Mouse (Mus musculus) hindlimb bud, embryonic 11.5 days (tissue): ENCODE results near the gene Herc1.
A peak's percentile ranks its signal among the peaks of the same experiment; 100 is the strongest.

Source experiments
- DNase-seq: peaks from one replicate; pipeline ENCODE4 v3.0.0-alpha.2; 2012; ENCODE audit warnings: low read depth, low spot score; ENCODE audit errors: extremely low spot score

Herc1 gene

DNA sequence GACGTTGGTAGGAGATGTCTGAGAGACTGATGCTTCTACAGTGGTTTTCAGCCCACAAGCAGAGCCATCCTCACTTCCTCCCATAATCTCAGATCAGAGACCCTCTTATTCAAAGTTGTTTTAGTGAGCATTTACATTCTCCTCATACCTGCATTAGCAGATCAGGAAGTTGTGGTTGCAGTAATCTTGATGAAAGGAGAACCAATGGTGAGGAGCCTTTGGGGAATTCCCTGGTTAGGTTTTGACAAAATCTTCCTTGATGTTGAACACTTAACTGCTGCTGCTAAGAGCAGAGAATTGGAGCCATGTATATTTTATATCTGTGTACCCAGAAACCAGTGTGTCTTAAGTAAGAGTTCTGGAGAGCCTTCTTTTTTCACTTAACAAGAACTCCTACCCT is 142.1 kb downstream of the Herc1 start:
- no peak for DNase-seq

DNA sequence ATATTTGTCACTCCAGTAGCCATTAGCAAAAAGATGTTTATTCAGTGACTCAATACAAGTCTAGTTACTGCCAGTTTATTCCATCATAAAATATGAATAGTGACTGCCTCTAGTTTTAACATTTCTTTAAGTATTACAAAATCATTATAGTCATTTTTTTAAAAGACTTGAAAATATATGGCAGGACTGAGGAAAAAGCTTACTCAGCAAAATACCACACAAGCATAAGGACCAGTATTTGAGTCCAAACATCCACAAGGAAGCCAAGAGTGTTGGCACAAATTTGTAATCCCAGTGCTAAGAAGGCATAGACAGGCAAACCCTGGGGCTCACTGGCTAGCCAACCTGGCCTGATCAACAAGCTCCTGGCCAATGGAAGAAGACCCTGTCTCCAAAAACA is 143.7 kb downstream of the Herc1 start:
- DNase-seq, result no peak

DNA sequence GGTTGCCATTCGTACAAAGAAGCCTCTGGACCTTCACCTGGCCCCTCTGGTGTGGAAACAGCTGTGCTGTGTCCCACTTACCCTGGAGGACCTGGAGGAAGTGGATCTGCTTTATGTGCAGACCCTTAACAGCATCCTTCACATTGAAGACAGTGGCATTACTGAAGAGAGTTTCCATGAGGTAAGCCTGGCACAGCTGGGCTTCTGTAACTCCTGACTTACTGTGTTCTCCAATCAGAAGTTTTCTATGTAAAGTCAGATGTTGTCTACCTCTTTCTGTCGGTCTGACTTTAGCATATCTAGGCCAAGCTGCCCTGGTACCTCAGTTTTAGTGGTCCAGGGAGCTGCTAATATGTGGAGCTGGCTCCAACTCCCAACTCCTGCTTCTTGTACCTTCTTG is 151.0 kb downstream of the Herc1 start:
- no peak for DNase-seq

DNA sequence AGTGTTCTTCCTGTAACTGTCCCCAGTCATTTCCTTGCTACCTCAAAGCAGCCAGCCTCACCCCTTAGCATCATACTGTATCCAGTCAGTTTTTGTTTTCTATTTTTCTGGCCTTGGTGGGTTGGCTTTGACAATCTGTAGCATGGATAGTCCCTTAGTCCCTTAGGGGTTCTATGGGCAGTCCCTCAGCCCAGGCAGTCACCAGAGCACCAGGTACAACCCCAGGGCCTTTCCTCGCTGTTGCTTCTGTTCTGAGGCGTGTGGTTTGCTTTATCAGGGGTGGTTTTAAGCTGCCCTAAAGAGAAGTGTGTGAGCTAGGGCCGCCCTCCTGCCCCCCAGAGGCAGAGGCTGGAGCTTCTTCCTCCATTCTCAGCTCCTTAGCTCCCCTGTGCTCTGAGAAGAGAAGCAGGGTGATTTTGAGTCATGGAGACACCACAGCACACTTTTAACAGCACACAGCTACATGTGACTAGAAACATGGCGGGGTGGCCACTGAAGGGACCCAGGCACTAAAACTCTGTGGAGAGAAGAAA is 153.7 kb downstream of the Herc1 start:
- DNase-seq, result no peak

DNA sequence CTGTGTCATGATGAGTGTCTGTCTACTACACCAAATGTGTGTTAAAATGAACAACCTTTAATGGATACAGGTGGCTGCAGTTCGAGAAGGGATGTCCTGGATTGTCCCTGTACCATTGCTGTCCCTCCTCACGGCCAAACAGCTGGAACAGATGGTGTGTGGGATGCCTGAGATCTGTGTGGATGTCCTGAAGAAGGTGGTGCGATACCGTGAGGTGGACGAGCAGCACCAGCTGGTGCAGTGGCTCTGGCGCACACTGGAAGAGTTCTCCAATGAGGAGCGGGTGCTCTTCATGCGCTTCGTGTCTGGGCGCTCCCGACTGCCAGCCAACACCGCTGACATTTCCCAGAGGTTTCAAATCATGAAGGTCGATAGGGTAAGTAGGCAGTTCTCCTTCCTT is 154.3 kb downstream of the Herc1 start:
- DNase-seq, result no peak

DNA sequence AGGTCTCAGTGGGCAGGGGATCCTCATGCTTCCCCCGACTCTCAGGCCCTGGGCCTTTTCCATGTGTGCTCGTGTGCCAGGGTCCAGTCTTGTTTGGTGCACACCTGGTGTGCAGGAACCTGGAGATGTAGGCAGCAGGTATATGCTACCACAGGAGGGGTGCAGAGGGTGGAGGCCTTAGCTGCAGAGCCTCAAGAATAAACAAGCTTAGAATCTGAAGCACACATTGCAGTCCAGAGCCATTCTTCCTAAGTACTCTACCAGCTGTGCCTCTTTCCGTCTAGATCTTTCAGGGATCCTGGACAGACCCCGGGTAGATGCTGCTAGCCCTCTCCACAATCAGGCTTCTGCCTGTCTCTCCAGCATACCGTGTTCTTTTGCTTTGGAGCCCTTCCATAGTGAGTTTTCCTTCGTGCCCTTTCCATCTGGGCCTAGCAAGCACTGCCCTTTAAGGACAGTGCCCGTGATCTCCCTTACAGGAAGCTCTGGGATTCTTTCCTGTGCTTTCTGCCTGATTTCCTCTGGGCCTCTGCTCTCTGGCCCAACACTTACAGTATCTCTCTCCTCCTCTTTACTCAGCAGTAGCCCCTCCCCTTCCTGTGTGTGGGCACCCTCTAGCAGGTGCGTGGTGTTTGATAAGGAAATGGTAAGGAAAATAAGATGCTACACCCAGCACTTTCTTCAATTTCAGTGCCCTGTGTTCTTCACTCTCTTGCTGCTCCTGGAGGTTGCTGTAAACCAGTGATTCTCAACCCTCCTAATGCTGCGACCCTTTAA is 155.1 kb downstream of the Herc1 start:
- no peak for DNase-seq

DNA sequence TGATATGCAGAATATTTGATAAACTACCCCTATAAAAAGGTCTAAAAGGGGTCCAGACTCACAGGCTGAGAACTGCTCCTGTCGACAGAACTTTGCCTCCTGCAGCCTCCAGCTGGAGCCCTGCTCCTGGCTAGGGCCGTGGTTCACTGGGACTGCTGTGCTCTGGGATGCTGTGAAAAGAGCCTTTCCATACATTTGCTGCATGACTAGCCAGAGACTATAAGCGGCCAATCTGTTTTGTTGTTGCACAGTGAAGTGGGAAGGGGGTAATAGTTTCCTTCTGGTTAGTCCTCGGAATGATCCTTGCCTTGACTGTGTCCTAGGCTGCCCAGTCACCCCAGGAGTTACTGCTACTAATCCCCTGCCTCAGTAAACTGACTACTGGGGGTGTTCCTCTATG is 155.8 kb downstream of the Herc1 start:
- no peak for DNase-seq

DNA sequence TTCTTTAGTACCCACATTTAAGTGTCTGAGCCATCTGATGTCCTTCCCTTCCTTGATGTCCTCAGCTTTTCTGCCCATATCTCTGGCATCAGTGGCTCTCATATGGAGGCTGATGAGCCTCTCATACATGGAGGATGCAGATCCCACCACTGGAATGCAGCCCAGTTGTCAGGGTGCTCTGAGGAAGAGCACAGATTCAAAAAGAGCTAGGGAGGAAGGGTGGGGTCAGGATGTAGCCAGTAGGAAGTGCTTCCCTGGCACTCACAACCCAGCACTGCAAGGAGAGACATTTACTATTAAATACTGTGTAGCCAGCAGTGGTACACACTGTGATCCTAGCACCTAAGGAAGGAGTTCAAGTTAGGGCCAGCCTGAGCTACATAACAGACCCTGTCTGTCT is 156.2 kb downstream of the Herc1 start:
- DNase-seq, result no peak

DNA sequence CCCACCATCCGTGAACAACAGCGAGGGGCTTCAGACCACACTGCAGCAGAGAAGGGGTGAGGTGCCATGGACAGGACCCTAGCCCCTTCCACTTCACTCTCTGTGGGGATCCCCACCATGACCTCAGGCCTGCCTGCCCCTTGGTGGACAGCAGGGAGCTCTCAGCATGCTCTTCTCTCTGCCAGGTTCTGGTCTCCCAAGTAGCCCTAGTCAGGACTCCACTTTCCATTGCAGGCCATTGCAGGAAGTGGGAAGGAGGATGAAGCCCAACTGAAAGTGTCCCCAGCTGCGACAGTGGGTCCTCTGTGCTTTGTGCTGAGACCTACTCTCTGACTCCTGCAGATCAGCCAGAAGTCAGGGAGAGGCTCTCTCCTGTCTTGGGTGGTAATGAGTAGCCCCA is 157.4 kb downstream of the Herc1 start:
- DNase-seq, result no peak

DNA sequence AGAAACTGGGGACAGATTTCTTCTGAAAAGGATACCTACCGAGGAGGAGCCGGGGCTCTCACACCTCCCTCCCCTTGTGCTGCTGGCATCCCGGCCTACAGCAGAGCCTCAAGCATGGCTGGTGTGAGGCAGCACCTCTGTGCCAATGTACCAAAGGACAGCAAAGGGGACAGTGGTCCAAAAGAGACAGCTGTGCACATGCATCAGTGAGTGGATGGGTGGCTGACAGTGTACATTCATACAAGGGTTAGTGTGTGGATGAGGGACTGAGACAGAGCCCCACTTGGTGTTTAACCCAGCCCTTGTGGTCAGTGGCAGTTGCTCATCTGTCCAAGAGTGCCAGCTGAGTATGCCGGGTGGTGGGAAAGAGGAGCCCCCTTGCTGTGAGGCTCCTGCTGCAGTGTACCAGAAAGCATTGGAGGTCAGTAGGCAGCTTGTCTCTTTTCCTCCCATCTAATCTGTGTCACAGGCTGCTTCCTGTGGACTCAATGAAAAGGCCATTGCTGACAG is 158.7 kb downstream of the Herc1 start:
- DNase-seq, result no peak

DNA sequence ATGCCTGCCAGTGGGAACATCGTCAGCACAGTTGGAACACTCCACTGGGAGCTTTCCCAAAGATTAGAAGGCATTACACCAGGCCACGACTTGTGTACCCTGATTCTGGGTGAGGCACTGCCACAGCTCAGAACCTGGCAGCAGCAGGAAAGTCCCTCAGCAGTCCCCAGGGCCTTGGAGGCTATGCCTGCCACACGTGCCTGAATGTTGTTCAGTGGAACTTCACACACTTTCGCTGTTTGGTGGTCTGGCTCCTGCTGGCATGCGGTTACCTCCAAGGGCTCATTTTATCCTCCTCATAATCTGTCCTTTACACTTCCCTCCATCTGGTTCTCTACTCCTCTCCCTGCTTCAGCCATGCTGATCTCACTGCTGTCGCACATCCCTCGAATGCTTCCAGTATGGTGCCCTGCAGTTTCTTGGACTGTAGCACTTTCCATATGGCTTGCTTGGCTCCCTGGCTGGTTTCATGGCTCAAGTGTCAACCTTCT is 160.1 kb downstream of the Herc1 start:
- no peak for DNase-seq

DNA sequence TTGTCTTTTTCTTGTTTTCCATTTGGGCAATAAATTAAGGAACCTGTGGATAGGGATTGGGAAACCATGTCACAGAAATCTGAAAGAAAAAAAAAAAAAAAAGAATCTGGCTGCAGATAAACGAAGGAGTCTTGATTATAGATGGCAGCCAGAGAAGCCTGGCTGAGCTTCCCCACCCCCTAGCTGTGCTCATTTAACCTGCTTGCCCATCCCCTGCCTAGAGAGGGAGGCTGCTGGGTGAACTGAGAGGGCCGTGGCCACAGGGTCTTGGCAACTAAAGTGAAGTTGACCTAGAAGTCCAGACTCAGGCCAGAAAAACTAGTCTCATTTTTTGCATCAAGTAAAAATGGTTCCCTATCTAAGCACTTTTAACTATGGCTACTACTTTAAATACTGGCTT is 160.7 kb downstream of the Herc1 start:
- no peak for DNase-seq

DNA sequence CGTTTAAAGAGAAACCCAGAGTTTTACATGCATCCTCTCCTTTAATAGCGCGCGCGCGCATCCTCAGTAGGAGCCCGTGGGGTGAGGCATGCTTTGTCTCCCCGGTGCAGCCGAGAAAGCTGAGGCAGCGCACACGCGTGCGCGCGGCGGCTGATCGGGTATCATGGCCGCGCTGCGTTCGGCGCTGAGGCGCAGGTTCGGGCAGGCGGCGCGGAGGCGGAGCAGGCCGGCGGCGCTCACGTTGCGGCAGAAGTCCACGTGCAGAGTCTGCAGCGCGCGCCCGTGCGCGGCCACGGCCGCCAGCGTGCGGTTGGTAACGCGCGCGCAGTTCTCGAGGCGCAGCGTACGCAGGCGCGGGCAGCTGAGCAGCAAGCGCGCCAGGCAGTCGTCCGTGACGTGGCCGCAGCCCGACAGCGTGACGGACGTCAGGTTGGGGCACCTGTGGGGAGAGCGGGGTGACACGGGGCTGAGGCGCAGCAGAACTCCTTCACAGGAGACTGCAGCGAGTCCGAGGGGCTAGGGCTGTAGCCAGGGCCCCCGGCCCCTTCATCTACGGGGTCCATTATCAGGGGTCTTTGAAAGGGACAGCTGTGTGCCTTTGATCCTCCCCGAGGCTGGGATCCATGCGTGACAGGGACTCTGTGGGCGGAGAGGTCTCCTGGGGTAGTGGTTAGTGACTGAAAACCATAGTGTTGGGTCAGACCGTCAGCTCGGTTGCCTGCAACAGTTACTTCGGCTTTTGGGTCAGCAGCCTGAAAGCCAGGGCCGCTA is 161.5 kb downstream of the Herc1 start:
- DNase-seq, result peak; percentile 73

DNA sequence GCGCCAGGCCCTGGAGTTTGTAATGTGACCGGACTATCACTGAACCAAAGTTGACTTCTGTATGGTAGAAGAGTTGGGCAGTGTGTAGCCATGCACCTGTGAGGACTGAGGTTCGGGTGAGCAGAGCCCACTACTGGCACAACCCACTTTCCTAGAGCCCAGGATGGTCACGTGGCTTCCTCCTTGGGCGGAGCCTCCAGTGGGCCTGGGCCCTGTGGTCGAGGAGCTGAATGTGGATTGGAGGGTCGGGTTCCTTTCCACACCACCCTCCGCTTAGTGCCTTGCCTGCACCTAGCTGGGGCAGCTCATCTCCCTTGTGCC is 162.1 kb downstream of the Herc1 start:
- peak; percentile 66 for DNase-seq

DNA sequence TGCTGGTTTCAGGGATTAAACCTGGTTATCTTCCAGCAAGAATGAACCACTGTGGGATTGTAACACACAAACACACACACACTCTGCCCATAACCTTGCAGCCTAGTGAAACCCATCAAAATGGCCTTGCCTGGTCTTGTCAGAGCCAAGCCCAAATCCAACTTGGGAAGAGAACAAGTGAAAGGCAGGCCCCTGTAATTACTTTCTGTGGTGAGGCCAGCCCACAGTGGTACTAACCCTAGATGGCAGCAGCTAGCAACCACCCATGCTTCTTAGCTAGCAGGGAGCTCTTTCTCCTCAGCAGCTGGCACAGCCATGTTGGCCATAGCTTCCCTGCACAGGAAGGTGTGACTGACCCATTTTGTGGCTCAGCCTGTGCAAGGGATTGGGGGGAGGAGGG is 162.9 kb downstream of the Herc1 start:
- no peak for DNase-seq

DNA sequence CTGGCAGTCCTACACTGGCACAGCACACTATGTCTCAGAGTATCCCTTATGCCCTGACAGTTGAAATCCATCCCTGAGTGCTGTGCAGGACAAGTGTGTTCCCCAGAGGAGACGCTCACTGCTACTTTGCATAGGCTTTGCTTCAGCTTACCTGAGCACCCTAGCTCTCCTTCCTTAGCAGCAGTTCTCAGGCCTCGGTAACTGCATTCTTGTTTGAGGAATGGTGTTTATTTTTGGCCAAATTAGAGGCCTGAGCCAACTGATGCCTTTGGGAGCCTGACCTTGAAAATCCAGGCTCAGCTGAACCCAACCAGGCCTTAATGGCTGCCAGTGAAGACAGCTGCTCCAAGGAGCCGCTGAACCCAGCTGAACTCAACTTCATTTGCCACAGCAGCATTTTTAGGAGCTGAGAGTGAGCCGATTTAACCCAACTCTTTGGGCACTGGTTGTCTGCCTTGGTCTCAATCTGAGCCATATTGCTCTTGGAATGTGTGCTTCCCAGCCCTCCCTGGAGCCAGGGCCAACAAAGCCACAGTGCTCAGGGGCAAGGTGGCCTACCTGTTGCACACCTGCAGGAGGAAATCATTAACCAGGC is 163.5 kb downstream of the Herc1 start:
- no peak for DNase-seq

DNA sequence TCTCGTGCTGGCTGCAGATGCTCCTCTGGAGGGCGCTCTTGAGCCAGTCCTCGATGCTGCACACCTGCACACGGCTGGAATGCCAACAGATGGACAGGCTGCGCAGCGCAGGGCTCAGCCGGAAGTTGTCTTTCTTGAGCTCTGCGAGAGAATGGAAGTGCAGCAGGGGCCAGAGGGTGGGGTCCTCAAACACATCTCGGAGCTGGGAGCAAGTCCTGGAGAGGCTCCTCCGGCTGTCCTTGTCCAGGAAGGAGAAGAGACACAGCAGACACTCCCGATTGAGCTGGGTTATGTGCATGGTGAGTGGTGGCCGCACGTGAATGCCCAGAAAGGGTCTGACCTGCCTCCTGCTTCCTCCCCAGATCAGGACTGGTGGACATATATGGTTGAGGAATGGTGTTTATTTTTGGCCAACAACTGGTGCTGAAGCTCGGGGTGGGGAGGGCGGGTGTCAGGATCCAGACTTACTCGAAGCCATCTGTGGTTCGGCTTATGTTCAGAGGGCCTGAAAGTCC is 164.1 kb downstream of the Herc1 start, which contains the start of gene Fbxl22:
Gene Fbxl22, minus strand, starts transcription at position 338 of the 515 bp plus-strand sequence.
- no peak for DNase-seq

DNA sequence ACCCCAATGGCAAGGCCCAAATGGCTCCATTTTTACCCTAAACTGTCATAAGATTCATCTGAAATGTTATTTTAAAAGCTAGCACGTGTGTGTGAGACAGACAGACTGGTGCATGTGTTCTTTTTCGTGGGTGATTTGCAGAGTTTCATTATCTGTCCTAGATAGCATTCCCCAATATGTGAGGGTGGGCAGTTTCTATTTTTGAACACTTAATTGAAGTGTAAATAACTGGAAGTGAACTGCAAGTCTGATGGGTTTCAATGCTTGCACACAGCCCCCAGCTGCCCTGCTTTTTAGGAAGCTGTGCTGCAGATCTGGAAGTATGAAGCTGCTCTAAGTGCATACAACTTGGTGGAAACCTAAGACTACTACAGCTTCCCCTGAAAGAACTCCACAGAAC is 164.9 kb downstream of the Herc1 start:
- no peak for DNase-seq

DNA sequence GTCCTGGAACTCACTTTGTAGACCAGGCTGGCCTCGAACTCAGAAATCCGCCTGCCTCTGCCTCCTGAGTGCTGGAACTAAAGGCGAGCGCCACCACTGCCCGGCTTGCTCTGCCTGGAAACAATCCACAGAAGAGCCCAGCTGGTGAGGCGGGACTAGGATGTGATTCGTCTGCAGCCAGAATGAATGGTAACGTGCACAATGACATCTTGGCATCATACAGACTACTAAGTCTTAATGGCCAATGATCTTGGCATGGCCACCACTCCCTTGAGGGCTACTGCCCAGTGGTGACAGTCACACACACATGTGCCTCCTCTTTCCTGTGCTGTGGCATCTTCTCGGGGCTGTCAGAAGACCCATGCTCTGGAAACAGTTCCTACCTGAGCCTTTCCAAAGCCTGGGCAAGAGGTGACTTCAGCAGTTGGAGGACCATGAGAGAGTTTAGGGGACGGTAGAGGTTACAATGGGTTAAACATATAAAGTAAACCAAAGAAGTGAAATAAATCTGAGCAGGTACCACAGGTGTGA is 165.5 kb downstream of the Herc1 start:
- DNase-seq, result no peak

DNA sequence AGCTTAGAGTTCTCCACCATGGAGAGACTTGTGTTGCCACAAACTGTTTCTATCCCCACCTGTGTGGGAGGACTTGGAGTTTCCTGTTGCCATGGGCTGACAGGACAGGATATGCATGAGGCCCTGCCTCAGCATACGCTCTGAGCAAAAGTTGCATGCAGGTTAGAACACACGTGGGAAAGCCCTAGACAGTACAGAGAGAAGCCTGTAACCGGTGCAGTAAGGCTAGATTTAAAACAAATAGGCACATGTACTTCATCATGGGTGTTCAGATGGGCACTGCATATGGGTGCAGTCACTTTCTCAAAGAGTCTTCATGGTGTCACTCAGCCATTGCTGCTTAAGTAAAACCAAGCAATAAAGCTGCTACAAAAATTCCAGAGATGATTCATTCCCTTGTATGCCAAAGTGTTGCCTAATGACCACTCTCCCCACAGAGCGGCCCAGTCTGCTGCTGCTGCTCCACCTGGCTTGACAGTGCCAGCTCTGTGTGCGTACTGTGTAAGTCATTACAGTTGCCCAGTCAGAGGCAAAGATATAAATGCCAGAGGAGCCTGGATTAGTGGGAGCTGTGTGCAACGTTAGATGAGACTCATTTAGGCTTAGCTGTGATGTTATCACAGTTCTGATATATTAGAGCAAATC is 166.2 kb downstream of the Herc1 start:
- no peak for DNase-seq

DNA sequence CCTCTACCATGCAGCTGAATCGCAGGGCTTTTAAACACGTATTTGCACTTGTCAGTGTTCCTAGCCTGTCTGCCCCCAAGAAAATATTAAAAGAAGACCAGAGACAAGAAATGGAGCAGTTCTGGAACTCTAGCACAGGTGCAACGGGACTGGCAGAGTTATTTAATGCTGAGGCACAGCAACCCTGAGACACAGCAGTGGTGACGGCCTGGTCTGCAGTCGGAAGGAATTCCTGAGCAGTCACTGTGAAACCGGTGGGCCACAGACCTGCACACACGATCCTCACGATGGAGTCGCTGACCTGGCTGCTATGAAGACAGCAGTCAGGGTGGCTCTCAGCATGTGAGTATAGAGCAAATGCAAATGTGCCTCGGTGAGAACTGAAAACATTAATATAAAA is 167.5 kb downstream of the Herc1 start:
- DNase-seq, result no peak
